Mouse (Mus musculus) intestine, embryonic 15.5 days (tissue): ENCODE results near the gene Spag6. TPM values are rescaled to one million over a fixed set of nuclear protein-coding genes. Genes with fewer than 3 reads are reported as not detected.
A peak's percentile ranks its signal among the peaks of the same experiment; 100 is the strongest.

Experiments used
- ATAC-seq: fragments of 200-750 bp; cut with Nextera tagmentation; 2 replicates; pipeline ENCODE4 v1.8.0; 2017; ENCODE audit warnings: moderate TSS enrichment, moderate library complexity
- H3K27ac ChIP-seq: fragments of 300-500 bp; sonication (generic); 2 replicates; pipeline ENCODE4 v1.5.1; 2015; ENCODE audit warnings: mild to moderate bottlenecking, inconsistent platforms
- H3K27me3 ChIP-seq: fragments of 300-500 bp; sonication (generic); replicated peaks from 2 replicates; pipeline ENCODE4 v1.6.1; 2015; ENCODE audit warnings: inconsistent platforms
- H3K36me3 ChIP-seq: fragments of 300-500 bp; sonication (generic); 2 replicates; pipeline ENCODE4 v1.6.1; 2015; ENCODE audit warnings: inconsistent platforms
- H3K4me1 ChIP-seq: fragments of 300-500 bp; sonication (generic); replicated peaks from 2 replicates; pipeline ENCODE4 v1.6.1; 2015; ENCODE audit warnings: inconsistent platforms
- H3K4me2 ChIP-seq: fragments of 300-500 bp; sonication (generic); replicated peaks from 2 replicates; pipeline ENCODE4 v1.6.1; 2015; ENCODE audit warnings: mild to moderate bottlenecking, inconsistent platforms
- H3K4me3 ChIP-seq: fragments of 300-500 bp; sonication (generic); replicated peaks from 2 replicates; pipeline ENCODE4 v1.5.1; 2015; ENCODE audit warnings: inconsistent platforms
- H3K9ac ChIP-seq: fragments of 300-500 bp; sonication (generic); 2 replicates; pipeline ENCODE4 v1.6.1; 2015; ENCODE audit warnings: inconsistent platforms
- H3K9me3 ChIP-seq: fragments of 300-500 bp; sonication (generic); 2 replicates; pipeline ENCODE4 v1.6.1; 2016; ENCODE audit warnings: inconsistent platforms
- WGBS: fragments of 180-500 bp; shearing (Covaris S2); methylation state at CpG from one replicate; pipeline ENCODE4 v1.1.7; 2015; 5-methylcytosine and 5-hydroxymethylcytosine counted together
- polyA plus RNA-seq: library from polyadenylated mRNA; unstranded; fragments of >200 nt; fragmentation: Nextera tagmentation; extraction: Ambion mirVana; gene quantifications from 2 replicates; pipeline ENCODE4 v1.2.1, GENCODE M21; 2015

Gene Spag6
- polyA plus RNA-seq, 1 experiment from 2014 or later: 0.05 TPM

- Histone ChIP-seq H3K36me3 (no peaks in the 10 kb centered on the region), H3K27me3 (peaks cover 42% of the 10 kb centered on the region), H3K9ac (peak overlapping the region; percentile 38; the same call in 1 of the 2 replicates), H3K4me3 (peak overlapping the region; percentile 43), H3K4me1 (peaks cover 19% of the 10 kb centered on the region), H3K27ac (no peak overlapping the region), H3K4me2 (peak overlapping the region; percentile 93), H3K9me3 (no peaks in the 10 kb centered on the region)
- 16% methylated on average over 17 of the region's 17 CpGs for WGBS
- 0 out of 2 replicates have a peak, but pooled peaks have one; percentile 18 for ATAC-seq
Measured at GRCm38 (mm10) chr2:18799265-18799965, 105.6 kb downstream of the Spag6 start.

Other genes starting within 250 kb of the Spag6 start
- 217 and 235 TPM in 2 replicates for gene Commd3, start 21.6 kb upstream of the Spag6 start, polyA plus RNA-seq
- gene Bmi1, start 17.0 kb upstream of the Spag6 start, polyA plus RNA-seq: 16.6 and 20.1 TPM in 2 replicates